In the genomic region with DNA sequence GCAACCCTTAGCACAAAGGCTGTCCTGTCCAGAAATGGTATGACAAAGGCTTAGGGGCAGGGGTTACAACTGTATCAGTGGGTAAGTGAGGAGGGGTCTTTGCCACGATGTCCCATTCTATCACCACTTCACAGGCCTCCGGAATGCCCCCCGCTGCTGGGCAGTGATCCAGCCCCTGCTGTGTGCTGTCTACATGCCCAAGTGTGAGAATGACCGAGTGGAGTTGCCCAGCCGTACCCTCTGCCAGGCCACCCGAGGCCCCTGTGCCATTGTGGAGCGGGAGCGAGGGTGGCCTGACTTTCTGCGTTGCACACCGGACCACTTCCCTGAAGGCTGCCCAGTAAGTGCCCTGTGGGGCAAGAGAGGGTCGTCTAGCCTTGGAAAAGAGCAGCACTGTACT, we compare ENCODE assay signal across 24 mouse cellular contexts.
"Had no signal": no experiment of that assay in that cellular context is flagged by ENCODE, and none has a peak within 500 bp of the region (broad histone marks: within the 10 kb centered on the region; RNA-seq: fewer than 3 reads in every experiment).

No protein-coding gene starts in this region.

- H3K4me1 ChIP-seq: heart, embryonic 13.5 days; kidney, embryonic 15.5 days; limb, embryonic 13.5 days had no signal

- H3K4me3 ChIP-seq: heart, adult 2 months; heart, embryonic 13.5 days; heart, embryonic 15.5 days; hindbrain, embryonic 13.5 days; hindbrain, embryonic 15.5 days; kidney, embryonic 15.5 days; limb, embryonic 13.5 days; limb, embryonic 15.5 days had no signal

- H3K36me3 ChIP-seq: hindbrain, embryonic 15.5 days had no signal

- ATAC-seq: hindbrain, postnatal 0 days; intestine, embryonic 16.5 days had no signal

- H3K27ac ChIP-seq: heart, adult 2 months; heart, embryonic 13.5 days; heart, embryonic 15.5 days; hindbrain, embryonic 13.5 days; hindbrain, embryonic 15.5 days; hindbrain, postnatal 0 days; kidney, embryonic 15.5 days; kidney, postnatal 0 days; limb, embryonic 13.5 days; limb, embryonic 15.5 days had no signal

- H3K27me3 ChIP-seq: heart, embryonic 13.5 days; heart, embryonic 15.5 days; hindbrain, embryonic 13.5 days; hindbrain, embryonic 15.5 days; kidney, embryonic 15.5 days; limb, embryonic 13.5 days; limb, embryonic 15.5 days had no signal

- DNase-seq: gastrocnemius, postnatal 14 days; gastrocnemius, postnatal 36 days; heart, adult 11 months; heart, adult 2 months; heart, postnatal 14 days; heart, postnatal 36 days; kidney, adult 11 months; kidney, adult 2 months; kidney, adult 9 months; kidney, postnatal 14 days; kidney, postnatal 36 days; layer of hippocampus, adult 9-11 months; layer of hippocampus, postnatal 36 days had no signal

- H3K4me2 ChIP-seq: heart, embryonic 11.5 days; heart, embryonic 13.5 days; heart, embryonic 15.5 days; hindbrain, embryonic 13.5 days; hindbrain, embryonic 15.5 days; kidney, embryonic 15.5 days; limb, embryonic 13.5 days; limb, embryonic 15.5 days had no signal

- H3K9ac ChIP-seq: heart, embryonic 13.5 days; heart, embryonic 15.5 days; hindbrain, embryonic 13.5 days; hindbrain, embryonic 15.5 days; kidney, embryonic 15.5 days; limb, embryonic 13.5 days; limb, embryonic 15.5 days had no signal
